Mouse (Mus musculus): Measurements from ENCODE around the gene Mpp1.

The Mpp1 gene

GRCm38 (mm10) chrX:75084774-75085508 lies 45.9 kb downstream of the Mpp1 start, which contains the start of gene Gab3:
Gene Gab3, minus strand, starts transcription at chrX:75085458.
- intact Hi-C loops (cut with DNase I) = no loop called here

- intact Hi-C loops (cut with DNase I) = no loop called here
Measured at GRCm38 (mm10) chrX:75083982-75084773, 46.6 kb downstream of the Mpp1 start.

DNA sequence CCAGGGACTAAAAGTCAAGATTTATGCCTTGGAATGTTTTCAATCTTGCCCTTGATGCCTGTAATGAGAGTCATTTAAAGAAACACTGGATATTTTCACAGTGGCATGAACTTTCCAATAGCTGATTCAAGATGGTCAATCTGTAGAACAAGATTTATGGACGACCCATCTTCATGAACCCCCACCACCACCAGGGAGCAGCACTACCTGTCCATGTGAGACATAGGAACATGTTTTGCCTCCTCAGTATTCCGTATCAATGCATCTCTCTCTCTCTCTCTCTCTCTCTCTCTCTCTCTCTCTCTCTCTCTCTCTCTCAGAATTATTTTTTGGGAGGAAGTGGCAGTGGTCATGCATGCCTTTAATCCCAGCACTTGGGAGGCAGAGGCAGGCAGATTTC lies 48.5 kb downstream of the Mpp1 start:
- intact Hi-C loops (cut with DNase I) = no loop called here
